In the genomic region with DNA sequence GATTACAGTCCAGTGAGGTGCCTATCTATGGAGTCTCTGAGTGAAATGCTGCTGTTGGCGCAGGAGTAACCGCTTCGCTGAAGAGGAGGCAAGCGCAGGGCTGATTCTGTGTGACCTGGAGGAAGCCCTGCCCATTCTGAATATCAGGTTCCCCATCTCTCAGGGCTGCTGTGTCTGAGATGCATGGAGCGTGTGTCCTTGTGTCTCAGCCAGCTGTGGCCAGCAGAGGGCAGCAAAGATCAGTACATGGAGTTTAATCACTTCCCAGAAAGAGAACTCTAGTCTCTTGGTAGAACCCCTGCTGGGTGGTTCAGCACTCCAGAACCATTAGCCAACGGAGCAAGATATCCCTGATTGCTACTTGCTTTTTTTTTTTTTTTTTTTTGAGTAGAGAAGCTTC, we compare ENCODE assay signal across 9 mouse cellular contexts. TPM values are rescaled to one million over a fixed set of nuclear protein-coding genes. Genes with fewer than 3 reads are reported as not detected.
DNase-seq lines count a peak whose midpoint lies in the region; ATAC-seq and TF ChIP-seq lines count a peak whose summit lies in the region.
"Had no signal": no experiment of that assay in that cellular context is flagged by ENCODE, and none has a peak within 500 bp of the region (broad histone marks: within the 10 kb centered on the region; RNA-seq: fewer than 3 reads in every experiment).

No protein-coding gene starts in this region.

- peak; percentile 32 to 39 for DNase-seq in CD8-positive naive resting alpha-beta T cell, adult 2 months (ENCODE audit: low read depth in 2 of 2, low spot score in 2 of 2)
- peak; percentile 60 to 82 for DNase-seq in adrenal gland, postnatal 4 days (ENCODE audit: low spot score in 2 of 2)
- peak; percentile 84 to 91 for DNase-seq in heart, postnatal 14 days
- peak; percentile 84 to 92 for DNase-seq in layer of hippocampus, adult 2 months (ENCODE audit: low spot score in 2 of 2)
- peak; percentile 97 for DNase-seq in lung, embryonic 14.5 days
- peak; percentile 54 for DNase-seq in retina, adult 2 months (ENCODE audit: low read depth, low spot score)
- peak; percentile 76 for DNase-seq in thymus, postnatal 14 days

- H3K9ac ChIP-seq in embryonic facial prominence, embryonic 13.5 days: no peak overlapping the region
- H3K9ac ChIP-seq in lung, embryonic 14.5 days: no peak overlapping the region
- H3K9ac ChIP-seq: liver, embryonic 15.5 days had no signal

- no peak for ATAC-seq in embryonic facial prominence, embryonic 13.5 days (ENCODE audit: insufficient number of reproducible peaks, insufficient read depth, low FRiP score, low TSS enrichment, low read depth)
- peak; percentile 42; the same call in 1 of the 2 replicates for ATAC-seq in lung, embryonic 14.5 days (ENCODE audit: insufficient read depth)

- peaks cover 31% of the 10 kb centered on the region for H3K4me1 ChIP-seq in embryonic facial prominence, embryonic 13.5 days
- no peaks in the 10 kb centered on the region for H3K4me1 ChIP-seq in lung, embryonic 14.5 days (ENCODE audit: insufficient read depth)

- no peaks in the 10 kb centered on the region for H3K9me3 ChIP-seq in embryonic facial prominence, embryonic 13.5 days
- H3K9me3 ChIP-seq in lung, embryonic 14.5 days (ENCODE audit: low read depth, low read length): no peaks in the 10 kb centered on the region
- H3K9me3 ChIP-seq: liver, embryonic 15.5 days had no signal

- WGBS in embryonic facial prominence, embryonic 13.5 days: 4% methylated on average over 6 of the region's 6 CpGs
- WGBS in lung, embryonic 14.5 days: 1% methylated on average over 6 of the region's 6 CpGs

- intact Hi-C loops in heart, postnatal 14 days (cut with DNase I): loop anchor here (1.0 kb wide), 1 partner anchor 624 kb away; no protein-coding TSS in a partner anchor

- peak overlapping the region; percentile 26 for H3K4me2 ChIP-seq in embryonic facial prominence, embryonic 13.5 days
- no peak overlapping the region for H3K4me2 ChIP-seq in lung, embryonic 14.5 days
- H3K4me2 ChIP-seq: liver, embryonic 15.5 days had no signal

- TF ChIP-seq CTCF in layer of hippocampus, adult 2 months (conservative IDR thresholded peaks at IDR 0.05): peak; percentile 94
- peak; percentile 96 for TF ChIP-seq CTCF in lung, embryonic 14.5 days (IDR thresholded peaks at IDR 0.05; ENCODE audit: low read depth)

- H3K4me3 ChIP-seq in embryonic facial prominence, embryonic 13.5 days: no peak overlapping the region
- H3K4me3 ChIP-seq in layer of hippocampus, adult 2 months: no peak overlapping the region
- H3K4me3 ChIP-seq in lung, embryonic 14.5 days (ENCODE audit: low read depth, low read length): no peak overlapping the region
- H3K4me3 ChIP-seq: liver, embryonic 15.5 days had no signal

- no peaks in the 10 kb centered on the region; the same call in 1 of the 2 replicates for H3K27me3 ChIP-seq in embryonic facial prominence, embryonic 13.5 days
- H3K27me3 ChIP-seq in lung, embryonic 14.5 days (ENCODE audit: insufficient read depth, low read length): no peaks in the 10 kb centered on the region
- H3K27me3 ChIP-seq: liver, embryonic 15.5 days had no signal

- H3K27ac ChIP-seq in embryonic facial prominence, embryonic 13.5 days: no peak overlapping the region
- no peak overlapping the region for H3K27ac ChIP-seq in layer of hippocampus, adult 2 months
- no peak overlapping the region for H3K27ac ChIP-seq in lung, embryonic 14.5 days (ENCODE audit: low read depth)
- H3K27ac ChIP-seq: liver, embryonic 15.5 days had no signal

- H3K36me3 ChIP-seq in embryonic facial prominence, embryonic 13.5 days: no peaks in the 10 kb centered on the region
- H3K36me3 ChIP-seq in lung, embryonic 14.5 days (ENCODE audit: insufficient read depth): no peaks in the 10 kb centered on the region
- H3K36me3 ChIP-seq: liver, embryonic 15.5 days had no signal

RNA-seq across cellular contexts. Expression of a gene that starts 57.3 kb away (rescaled TPM):
- total RNA-seq in adrenal gland, postnatal 4 days (2021): 10 to 100 TPM; 49.6 to 52.3 TPM
- polyA plus RNA-seq in embryonic facial prominence, embryonic 13.5 days (2015; fragmentation: Nextera tagmentation; extraction: Ambion mirVana): 42.2 and 44.2 TPM in 2 replicates
- 10 to 100 TPM; 22.1 to 22.6 TPM for total RNA-seq in heart, postnatal 14 days (2021)
- 10 to 100 TPM; 49.6 to 49.9 TPM for total RNA-seq in layer of hippocampus, adult 2 months (2021)
- 38.6 and 41.1 TPM in 2 replicates for polyA plus RNA-seq in lung, embryonic 14.5 days (2014; fragmentation: Nextera tagmentation; extraction: Ambion mirVana)

Comparison
In these comparisons a context has a peak if more than half of its experiments do, and no peak if none do; other contexts are left out.
1. DNase-seq: peak in every context shown above with its lines; median percentile 97 in lung, embryonic 14.5 days; 88 in layer of hippocampus, adult 2 months; 88 in heart, postnatal 14 days; 76 in thymus, postnatal 14 days; 71 in adrenal gland, postnatal 4 days; 54 in retina, adult 2 months; 36 in CD8-positive naive resting alpha-beta T cell, adult 2 months.